Comparison of ENCODE assay signal across 17 mouse cellular contexts in the genomic region with DNA sequence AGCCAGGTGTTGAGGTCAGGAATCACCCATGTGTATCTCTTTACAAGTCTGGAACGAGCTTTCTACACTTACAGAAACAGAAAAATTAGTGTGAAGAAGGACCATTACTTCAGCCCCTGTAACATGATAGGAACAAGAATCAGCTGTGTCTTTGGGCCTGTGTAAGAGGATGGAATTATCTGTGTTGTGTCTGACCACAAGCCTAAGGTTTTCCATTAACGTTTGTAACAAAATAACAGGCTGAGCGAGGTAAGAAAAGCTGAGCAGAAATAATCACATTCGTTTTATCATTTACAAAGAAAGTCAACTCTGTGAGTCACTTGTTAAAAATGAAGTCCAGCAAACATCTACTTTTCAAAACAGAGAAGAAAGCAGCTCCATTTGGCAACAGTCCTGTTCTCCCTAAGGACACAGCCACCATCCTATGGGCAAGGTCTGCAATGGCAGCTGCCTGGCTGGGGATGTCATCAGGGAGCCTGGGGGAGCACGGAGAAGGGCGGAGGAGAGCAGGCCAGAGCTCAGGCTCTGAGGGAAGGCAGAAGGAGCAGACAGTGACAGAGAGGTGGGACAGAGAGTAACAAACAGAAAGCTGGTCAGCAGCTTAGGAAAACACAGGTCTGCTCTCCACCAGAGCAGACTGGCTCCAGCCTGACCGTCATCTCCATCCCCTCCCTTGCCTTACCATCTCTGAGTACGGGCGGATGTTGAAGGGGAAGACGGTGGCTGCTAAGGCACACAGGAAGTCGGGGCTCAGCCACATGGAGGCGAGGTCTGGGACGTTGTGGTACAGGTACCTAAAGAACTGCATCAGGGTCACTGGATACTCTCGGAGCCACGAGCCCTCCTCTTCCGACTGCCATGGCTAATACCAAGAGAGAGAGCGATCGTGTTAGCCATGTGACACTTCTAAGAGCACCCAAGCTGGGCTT.
DNase-seq lines count a peak whose midpoint lies in the region; ATAC-seq lines count a peak whose summit lies in the region.
"Had no signal": no experiment of that assay in that cellular context is flagged by ENCODE, and none has a peak within 500 bp of the region (broad histone marks: within the 10 kb centered on the region; RNA-seq: fewer than 3 reads in every experiment).

No protein-coding gene starts in this region.

- ATAC-seq in neural tube, embryonic 15.5 days (ENCODE audit: low FRiP score) = no peak
- ATAC-seq in hindbrain, embryonic 13.5 days (ENCODE audit: low FRiP score) = no peak
- ATAC-seq: activated CD4-positive, CD25-positive, alpha-beta regulatory T cell, adult 4 months; forebrain, embryonic 15.5 days had no signal

- 91% methylated on average over 18 of the region's 18 CpGs for WGBS in neural tube, embryonic 15.5 days
- 94% methylated on average over 18 of the region's 18 CpGs for WGBS in hindbrain, embryonic 13.5 days

- H3K4me2 ChIP-seq in neural tube, embryonic 15.5 days = no peak overlapping the region
- no peak overlapping the region for H3K4me2 ChIP-seq in hindbrain, embryonic 13.5 days
- H3K4me2 ChIP-seq: embryonic facial prominence, embryonic 15.5 days; forebrain, embryonic 15.5 days; hindbrain, embryonic 12.5 days had no signal

- no peaks in the 10 kb centered on the region for H3K9me3 ChIP-seq in neural tube, embryonic 15.5 days (replicated peaks)
- H3K9me3 ChIP-seq in hindbrain, embryonic 13.5 days = no peaks in the 10 kb centered on the region
- H3K9me3 ChIP-seq: embryonic facial prominence, embryonic 15.5 days; forebrain, embryonic 15.5 days; hindbrain, embryonic 12.5 days; limb, embryonic 10.5 days; midbrain, embryonic 10.5 days had no signal

- no peaks in the 10 kb centered on the region for H3K4me1 ChIP-seq in neural tube, embryonic 15.5 days
- H3K4me1 ChIP-seq in hindbrain, embryonic 13.5 days (replicated peaks) = no peaks in the 10 kb centered on the region
- H3K4me1 ChIP-seq: embryonic facial prominence, embryonic 15.5 days; forebrain, embryonic 15.5 days; hindbrain, embryonic 12.5 days; limb, embryonic 10.5 days; midbrain, embryonic 10.5 days had no signal

- H3K36me3 ChIP-seq in neural tube, embryonic 15.5 days = peaks cover 85% of the 10 kb centered on the region
- peaks cover 90% of the 10 kb centered on the region for H3K36me3 ChIP-seq in hindbrain, embryonic 13.5 days

- H3K4me3 ChIP-seq in neural tube, embryonic 15.5 days (replicated peaks) = no peak overlapping the region
- H3K4me3 ChIP-seq in hindbrain, embryonic 13.5 days = no peak overlapping the region
- H3K4me3 ChIP-seq: embryonic facial prominence, embryonic 15.5 days; forebrain, embryonic 15.5 days; hindbrain, embryonic 12.5 days; limb, embryonic 10.5 days; midbrain, embryonic 10.5 days had no signal

- 0 out of 2 replicates have a peak overlapping the region, but pooled peaks have one; percentile 9 for H3K27ac ChIP-seq in neural tube, embryonic 15.5 days (replicated peaks)
- H3K27ac ChIP-seq in hindbrain, embryonic 13.5 days = no peak overlapping the region
- H3K27ac ChIP-seq: embryonic facial prominence, embryonic 15.5 days; forebrain, embryonic 15.5 days; hindbrain, embryonic 12.5 days; limb, embryonic 10.5 days; midbrain, embryonic 10.5 days had no signal

- no peak overlapping the region for H3K9ac ChIP-seq in neural tube, embryonic 15.5 days (replicated peaks)
- no peak overlapping the region for H3K9ac ChIP-seq in hindbrain, embryonic 13.5 days
- H3K9ac ChIP-seq: embryonic facial prominence, embryonic 15.5 days; forebrain, embryonic 15.5 days; hindbrain, embryonic 12.5 days had no signal

- peak; percentile 8 for DNase-seq in adrenal gland, postnatal 14 days
- DNase-seq in adrenal gland, postnatal 25 days = no peak
- DNase-seq in neural tube, embryonic 10.5 days (ENCODE audit: extremely low spot score, low spot score) = no peak
- peak; percentile 36 for DNase-seq in cerebellum, postnatal 10 days
- no peak for DNase-seq in thymus, postnatal 25 days
- no peak for DNase-seq in ovary, postnatal 36 days (ENCODE audit: low spot score)
- DNase-seq: kidney, adult 11 months; layer of hippocampus, postnatal 36 days; right cerebral cortex, postnatal 25 days had no signal

- H3K27me3 ChIP-seq in neural tube, embryonic 15.5 days (replicated peaks) = no peaks in the 10 kb centered on the region
- H3K27me3 ChIP-seq in hindbrain, embryonic 13.5 days = no peaks in the 10 kb centered on the region
- H3K27me3 ChIP-seq: embryonic facial prominence, embryonic 15.5 days; forebrain, embryonic 15.5 days; hindbrain, embryonic 12.5 days had no signal

Comparison
In these comparisons a context has a peak if more than half of its experiments do, and no peak if none do; other contexts are left out.
1. DNase-seq: peak in adrenal gland, postnatal 14 days (single experiment) and cerebellum, postnatal 10 days (2 of 2); none in adrenal gland, postnatal 25 days (single experiment), neural tube, embryonic 10.5 days (single experiment), thymus, postnatal 25 days (single experiment) and ovary, postnatal 36 days (single experiment).